22 mouse cellular contexts compared by ENCODE assay signal in the genomic region with DNA sequence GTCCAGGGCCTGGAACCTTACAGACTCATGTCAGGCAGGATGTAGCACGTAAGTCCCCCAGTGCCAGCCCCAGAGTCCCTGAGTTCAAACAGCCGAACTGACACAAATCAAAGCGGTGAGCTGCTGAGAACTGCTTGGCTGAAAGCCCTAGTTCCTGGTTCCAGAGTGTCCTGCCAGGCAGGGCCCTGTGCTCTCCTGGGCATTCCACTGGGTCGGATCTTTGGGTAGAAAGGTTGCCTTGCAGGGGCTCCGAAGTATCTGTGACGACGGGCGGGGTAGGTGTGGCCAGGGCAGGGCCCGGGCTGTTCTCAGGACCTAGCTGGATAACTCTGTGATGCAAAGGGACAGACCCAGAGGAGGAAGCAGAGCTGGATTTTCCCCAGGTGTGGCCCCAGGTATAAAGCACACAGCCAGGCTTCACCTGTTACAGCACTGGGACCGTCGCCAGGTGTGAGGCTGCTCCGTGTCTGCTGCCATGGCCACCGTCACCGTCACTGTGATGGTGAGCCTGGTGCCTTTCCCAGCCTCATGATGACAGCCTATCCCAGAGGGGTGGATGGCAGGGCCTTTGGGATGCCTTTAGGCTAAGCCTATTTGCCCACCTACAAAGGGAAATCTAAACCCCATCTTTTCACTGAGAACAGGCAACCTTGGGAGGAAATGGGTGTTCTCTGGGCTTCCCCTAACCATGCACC. TPM values are rescaled to one million over a fixed set of nuclear protein-coding genes. Genes with fewer than 3 reads are reported as not detected.
A peak's percentile ranks its signal among the peaks of the same experiment; 100 is the strongest.
DNase-seq lines count a peak whose midpoint lies in the region; ATAC-seq and TF ChIP-seq lines count a peak whose summit lies in the region.
"Had no signal": no experiment of that assay in that cellular context is flagged by ENCODE, and none has a peak within 500 bp of the region (broad histone marks: within the 10 kb centered on the region; RNA-seq: fewer than 3 reads in every experiment).

A gene (plus strand): TSS at position 645 of the 695 bp plus-strand sequence.

- no peak for TF ChIP-seq EP300 in liver, postnatal 0 days (IDR thresholded peaks at IDR 0.05; ENCODE audit: low read depth)

- H3K9me3 ChIP-seq in embryonic facial prominence, embryonic 14.5 days (ENCODE audit: control insufficient read depth, low read length), result no peaks in the 10 kb centered on the region
- no peaks in the 10 kb centered on the region for H3K9me3 ChIP-seq in embryonic facial prominence, embryonic 10.5 days
- no peaks in the 10 kb centered on the region for H3K9me3 ChIP-seq in liver, postnatal 0 days (ENCODE audit: low read length)
- H3K9me3 ChIP-seq: heart, embryonic 10.5 days; hindbrain, embryonic 10.5 days; liver, embryonic 12.5 days; lung, embryonic 15.5 days; midbrain, embryonic 10.5 days had no signal

- no peaks in the 10 kb centered on the region for H3K4me1 ChIP-seq in embryonic facial prominence, embryonic 14.5 days (ENCODE audit: control insufficient read depth, insufficient read depth, low read length)
- H3K4me1 ChIP-seq in embryonic facial prominence, embryonic 10.5 days, result no peaks in the 10 kb centered on the region
- no peaks in the 10 kb centered on the region for H3K4me1 ChIP-seq in liver, postnatal 0 days (ENCODE audit: insufficient read depth)
- H3K4me1 ChIP-seq: hindbrain, embryonic 10.5 days; midbrain, embryonic 10.5 days had no signal

- DNase-seq in embryonic facial prominence, embryonic 14.5 days (ENCODE audit: low spot score), result peak; percentile 28
- no peak for DNase-seq in embryonic facial prominence, embryonic 10.5 days (ENCODE audit: low spot score)
- DNase-seq in liver, result peak; percentile 3
- no peak for DNase-seq in liver, postnatal 0 days
- DNase-seq in large intestine, adult 2 months (ENCODE audit: low read depth, low spot score), result peak; percentile 91
- DNase-seq in ovary, postnatal 14 days (ENCODE audit: low spot score), result no peak
- no peak for DNase-seq in ovary, postnatal 10 days (ENCODE audit: low spot score)
- DNase-seq: cerebellum, adult 18-20 months; gastrocnemius, postnatal 36 days; thymus, adult 18-20 months; thymus, postnatal 4 days had no signal

- no peak within 1 kb of the TSS for H3K27ac ChIP-seq in embryonic facial prominence, embryonic 14.5 days (replicated peaks; ENCODE audit: low read depth, low read length)
- H3K27ac ChIP-seq in embryonic facial prominence, embryonic 10.5 days (replicated peaks), result no peak within 1 kb of the TSS
- H3K27ac ChIP-seq in liver, postnatal 0 days (ENCODE audit: low read depth), result no peak within 1 kb of the TSS
- H3K27ac ChIP-seq: heart, embryonic 10.5 days; hindbrain, embryonic 10.5 days; hindbrain, postnatal 0 days; liver, embryonic 12.5 days; macrophage; midbrain, embryonic 10.5 days had no signal

- no peak within 1 kb of the TSS for H3K9ac ChIP-seq in embryonic facial prominence, embryonic 14.5 days (ENCODE audit: low read depth, low read length)
- no peak within 1 kb of the TSS for H3K9ac ChIP-seq in liver, postnatal 0 days (replicated peaks)
- H3K9ac ChIP-seq: liver, embryonic 12.5 days; lung, embryonic 15.5 days had no signal

- 80% methylated on average over 14 of the region's 14 CpGs for WGBS in embryonic facial prominence, embryonic 14.5 days
- 88% methylated on average over 14 of the region's 14 CpGs for WGBS in embryonic facial prominence, embryonic 10.5 days
- 75% methylated on average over 14 of the region's 14 CpGs for WGBS in liver, postnatal 0 days (ENCODE audit: insufficient replicate concordance)
- WGBS in large intestine, adult 2 months, result 27% methylated on average over 14 of the region's 14 CpGs

- ATAC-seq in embryonic facial prominence, embryonic 14.5 days (ENCODE audit: low read depth), result no peak; the same call in 1 of the 2 replicates
- ATAC-seq in liver, postnatal 0 days, result no peak
- ATAC-seq: forebrain, embryonic 16.5 days; hindbrain, postnatal 0 days; liver, embryonic 12.5 days had no signal

- H3K27me3 ChIP-seq in embryonic facial prominence, embryonic 14.5 days (replicated peaks; ENCODE audit: control insufficient read depth, insufficient read depth, low read length), result no peaks in the 10 kb centered on the region
- no peaks in the 10 kb centered on the region for H3K27me3 ChIP-seq in embryonic facial prominence, embryonic 10.5 days (replicated peaks; ENCODE audit: low read depth, poor library complexity, severe bottlenecking)
- no peaks in the 10 kb centered on the region for H3K27me3 ChIP-seq in liver, postnatal 0 days (ENCODE audit: insufficient read depth, low read length)
- H3K27me3 ChIP-seq: liver, embryonic 12.5 days; lung, embryonic 15.5 days had no signal

- TF ChIP-seq CTCF in liver, postnatal 0 days (IDR thresholded peaks at IDR 0.05; ENCODE audit: low read depth), result no peak

- peaks cover 28% of the 10 kb centered on the region for H3K36me3 ChIP-seq in embryonic facial prominence, embryonic 14.5 days (ENCODE audit: control insufficient read depth, insufficient read depth, low read length)
- H3K36me3 ChIP-seq in embryonic facial prominence, embryonic 10.5 days (replicated peaks), result peaks cover 40% of the 10 kb centered on the region
- H3K36me3 ChIP-seq in liver, postnatal 0 days (replicated peaks; ENCODE audit: insufficient read depth, low read length), result peaks cover 22% of the 10 kb centered on the region; the same call in 1 of the 2 replicates

- no peak within 1 kb of the TSS for H3K4me3 ChIP-seq in embryonic facial prominence, embryonic 14.5 days (ENCODE audit: low read depth, low read length)
- no peak within 1 kb of the TSS for H3K4me3 ChIP-seq in embryonic facial prominence, embryonic 10.5 days
- no peak within 1 kb of the TSS for H3K4me3 ChIP-seq in liver, postnatal 0 days (ENCODE audit: low read depth, low read length)
- H3K4me3 ChIP-seq: heart, embryonic 10.5 days; hindbrain, embryonic 10.5 days; liver, embryonic 12.5 days; lung, embryonic 15.5 days; midbrain, embryonic 10.5 days had no signal

- H3K4me2 ChIP-seq in embryonic facial prominence, embryonic 14.5 days (ENCODE audit: low read depth, low read length), result no peak within 1 kb of the TSS
- no peak within 1 kb of the TSS for H3K4me2 ChIP-seq in liver, postnatal 0 days (ENCODE audit: low read depth, low read length)
- H3K4me2 ChIP-seq: liver, embryonic 12.5 days; lung, embryonic 15.5 days had no signal

RNA-seq across cellular contexts. Expression of the gene that starts here (rescaled TPM):
- not detected in 2 replicates for polyA plus RNA-seq in embryonic facial prominence, embryonic 14.5 days (2014; fragmentation: Nextera tagmentation; extraction: Ambion mirVana)
- polyA plus RNA-seq in embryonic facial prominence, embryonic 10.5 days (2016; fragmentation: Nextera tagmentation; extraction: Ambion mirVana), result 0.29 TPM in 1 of 2 replicates, not detected in the other
- not detected in 2 replicates for polyA plus RNA-seq in liver, postnatal 0 days (2015; fragmentation: Nextera tagmentation; extraction: Ambion mirVana)
- polyA plus RNA-seq in large intestine, adult 2 months (2012; rRNA removed), result 0.21 and 0.41 TPM in 2 replicates
- polyA plus RNA-seq: embryonic facial prominence, embryonic 11.5 days; forebrain, embryonic 16.5 days; heart, embryonic 10.5 days; heart, postnatal 0 days; hindbrain, embryonic 10.5 days; limb, embryonic 11.5 days; liver, embryonic 12.5 days; lung, embryonic 15.5 days; macrophage; midbrain, embryonic 10.5 days had no signal

Comparison
In these comparisons a context has a peak if more than half of its experiments do, and no peak if none do; other contexts are left out.
1. Peak in DNase-seq in embryonic facial prominence, embryonic 14.5 days; RNA of the gene not detected or under 1 TPM.
2. Peak in DNase-seq in large intestine, adult 2 months; RNA of the gene not detected or under 1 TPM.